Mouse (Mus musculus): ENCODE measurements around the gene Zfp11. TPM values are rescaled to one million over a fixed set of nuclear protein-coding genes. Genes with fewer than 3 reads are reported as not detected.

Zfp11 gene
- polyA plus RNA-seq, 1 experiment from 2014 or later = 5.0 TPM

Other genes starting within 250 kb of the Zfp11 start
- 27.7 and 40.3 TPM in 2 replicates for gene Sfswap, start 168.9 kb downstream of the Zfp11 start, polyA plus RNA-seq (2016; fragmentation: Nextera tagmentation; extraction: Ambion mirVana)
- gene Mmp17, start 85.9 kb downstream of the Zfp11 start, polyA plus RNA-seq (2016; fragmentation: Nextera tagmentation; extraction: Ambion mirVana) = 0.71 and 1.3 TPM in 2 replicates
- not detected in 2 replicates for gene Sept14, start 38.4 kb upstream of the Zfp11 start, polyA plus RNA-seq (2016; fragmentation: Nextera tagmentation; extraction: Ambion mirVana)
- 162 and 176 TPM in 2 replicates for gene Mrps17, start 45.4 kb upstream of the Zfp11 start, polyA plus RNA-seq (2016; fragmentation: Nextera tagmentation; extraction: Ambion mirVana)
- 140 and 220 TPM in 2 replicates for gene Nipsnap2, start 55.0 kb upstream of the Zfp11 start, polyA plus RNA-seq (2016; fragmentation: Nextera tagmentation; extraction: Ambion mirVana)
- 36.3 and 55.4 TPM in 2 replicates for gene Psph, start 117.3 kb upstream of the Zfp11 start, polyA plus RNA-seq (2016; fragmentation: Nextera tagmentation; extraction: Ambion mirVana)
- gene Sumf2, start 176.9 kb upstream of the Zfp11 start, polyA plus RNA-seq (2016; fragmentation: Nextera tagmentation; extraction: Ambion mirVana) = 38.9 and 47.7 TPM in 2 replicates
- 962 and 1,044 TPM in 2 replicates for gene Chchd2, start 217.4 kb upstream of the Zfp11 start, polyA plus RNA-seq (2016; fragmentation: Nextera tagmentation; extraction: Ambion mirVana)
- 4.2 and 5.4 TPM in 2 replicates for gene Zbed5, start 225.6 kb upstream of the Zfp11 start, polyA plus RNA-seq (2016; fragmentation: Nextera tagmentation; extraction: Ambion mirVana)
- gene Phkg1, start 228.4 kb upstream of the Zfp11 start, polyA plus RNA-seq (2016; fragmentation: Nextera tagmentation; extraction: Ambion mirVana) = 0.48 and 0.53 TPM in 2 replicates
- 1.8 and 2.4 TPM in 2 replicates for gene Nupr1l, start 238.4 kb upstream of the Zfp11 start, polyA plus RNA-seq (2016; fragmentation: Nextera tagmentation; extraction: Ambion mirVana)

Measured in heart, embryonic 10.5 days (tissue).